Mouse (Mus musculus): Measurements from ENCODE around the gene Dzank1.

Dzank1 gene

GRCm38 (mm10) chr2:144422094-144422675 lies 105.0 kb downstream of the Dzank1 start:
- DNase-seq (ENCODE audit: extremely low read depth, insufficient read length, low spot score), result no peak

Measured in 3134 (cell line).